Mouse (Mus musculus) cerebellum, postnatal 4 days (tissue): ENCODE results near the gene Spag9.

Experiments used
- DNase-seq, 2 experiments: peaks; one replicate each; pipeline ENCODE4 v3.0.0; 2022; ENCODE audit warnings: low spot score in 2 of 2, mixed read lengths in 1 of 2

Spag9 gene

GRCm38 (mm10) chr11:93995720-93996305 lies at the start of gene Spag9:
Gene Spag9, plus strand, starts transcription at chr11:93996091.
- DNase-seq: peak; percentile 87 to 95

- no peak for DNase-seq
Measured at GRCm38 (mm10) chr11:93948887-93949567, 46.9 kb upstream of the Spag9 start.

DNA sequence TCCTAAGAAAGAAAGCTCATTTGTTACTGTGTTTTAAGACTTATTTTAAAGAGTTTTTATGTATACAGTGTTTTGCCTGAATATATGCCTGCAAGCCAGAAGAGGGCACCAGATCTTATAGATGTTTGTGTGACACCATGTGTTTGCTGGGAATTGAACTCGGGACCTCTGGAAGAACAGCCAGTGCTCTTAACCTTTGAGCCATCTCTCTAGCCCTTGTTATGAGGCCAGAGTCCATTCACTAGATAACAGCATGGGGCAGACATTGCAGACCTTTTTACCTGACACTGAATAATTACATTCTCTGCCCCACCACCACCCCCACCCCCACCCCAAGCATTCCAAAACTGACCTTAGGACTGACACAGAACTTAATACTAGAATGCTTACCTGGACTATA lies 45.8 kb upstream of the Spag9 start:
- DNase-seq: no peak

- no peak for DNase-seq
Measured at GRCm38 (mm10) chr11:93952376-93952775, 43.5 kb upstream of the Spag9 start.

GRCm38 (mm10) chr11:93954738-93955255 lies 41.1 kb upstream of the Spag9 start:
- no peak for DNase-seq

DNA sequence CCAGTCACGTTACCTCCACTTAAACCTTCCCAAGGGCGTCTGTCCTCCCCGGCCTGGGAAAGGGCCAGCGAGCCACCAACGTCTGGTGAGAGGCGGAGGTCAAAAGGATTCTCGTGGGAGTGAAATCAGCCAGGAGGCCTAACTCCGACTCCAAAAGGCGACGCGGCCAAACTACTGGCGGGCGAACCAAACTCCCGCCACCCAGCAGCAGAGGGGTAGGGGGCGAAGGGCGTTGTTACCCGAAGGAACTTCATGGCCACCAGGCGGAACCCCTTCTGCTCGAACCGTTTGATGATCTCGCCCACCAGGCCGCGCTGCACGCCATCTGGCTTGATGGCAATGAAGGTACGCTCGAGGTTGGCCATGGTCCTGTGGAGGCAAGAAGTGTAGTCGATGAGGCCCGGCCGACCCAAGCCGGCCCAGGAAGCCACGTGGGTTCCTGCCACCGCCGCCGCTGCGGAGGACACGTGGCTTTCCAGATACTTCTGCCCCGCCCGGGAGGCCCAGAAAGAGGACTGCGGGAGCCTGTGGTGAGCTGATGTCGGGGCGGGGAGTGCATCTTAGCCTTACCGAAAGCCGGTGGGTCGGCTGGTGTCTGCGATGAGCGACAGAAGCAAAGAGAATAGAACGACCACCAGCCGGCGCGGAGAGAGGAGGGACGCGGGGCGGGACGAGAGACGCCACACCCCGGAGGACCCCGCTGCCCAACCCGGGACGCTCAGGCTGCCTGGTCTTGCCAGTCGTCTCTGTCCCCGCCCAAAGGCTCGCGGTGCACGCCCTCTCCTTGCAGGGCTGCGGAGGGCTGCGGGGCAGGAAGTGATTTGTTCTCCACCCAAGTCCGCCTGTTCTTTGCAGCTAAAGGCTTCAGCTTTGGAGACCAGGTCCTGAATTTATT lies 40.4 kb upstream of the Spag9 start:
- peak; percentile 75 to 86 for DNase-seq

DNA sequence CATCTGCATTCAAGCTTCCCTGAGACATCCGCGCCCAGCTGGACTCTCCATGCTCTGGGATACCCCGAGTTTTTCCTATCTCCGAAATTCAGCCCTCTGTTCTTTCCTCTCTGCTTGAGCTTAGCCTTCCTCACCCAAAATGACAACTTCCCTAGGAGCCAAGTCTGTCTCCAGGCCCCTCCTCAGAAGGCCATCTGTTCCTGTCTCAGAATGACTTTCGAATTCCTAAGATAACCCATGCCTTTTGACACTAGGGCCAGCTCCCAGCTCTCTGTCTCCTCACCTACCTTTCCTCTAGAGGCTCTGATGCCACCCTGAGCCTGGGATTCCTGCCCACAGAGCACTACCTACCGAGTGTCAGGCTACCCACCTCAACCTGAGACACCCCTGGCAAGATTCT lies 39.7 kb upstream of the Spag9 start, which contains the start of gene Nme2:
TSS of gene Nme2 (minus strand) at position 101 of the 400 bp plus-strand sequence.
- no peak for DNase-seq

DNA sequence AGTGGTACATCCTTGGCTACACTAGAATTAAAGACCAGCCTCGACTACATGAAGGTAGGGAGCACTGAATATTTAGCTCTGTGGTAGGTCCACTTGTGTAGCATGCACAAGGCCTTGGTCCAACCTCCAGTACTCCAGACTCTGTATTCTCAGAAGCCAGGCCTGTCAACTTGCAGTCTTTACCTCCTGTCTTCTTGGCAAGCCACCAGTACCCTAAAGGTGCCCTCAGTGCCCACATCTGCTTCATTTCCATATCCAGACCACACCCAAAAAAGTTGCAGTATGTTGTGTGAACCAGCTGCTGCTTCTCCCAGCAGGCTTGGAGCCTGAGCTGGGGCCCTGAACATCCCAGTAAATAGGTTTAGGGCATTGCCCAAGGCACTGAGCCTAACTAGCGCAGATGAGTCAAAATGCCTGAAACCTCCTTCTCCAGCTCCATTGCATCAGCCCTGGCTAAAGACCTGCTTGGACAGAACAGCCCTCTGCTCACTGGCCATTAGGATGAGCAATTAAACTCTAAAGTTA lies 38.8 kb upstream of the Spag9 start:
- DNase-seq: no peak

- no peak for DNase-seq
Measured at GRCm38 (mm10) chr11:93957746-93958145, 38.1 kb upstream of the Spag9 start.

DNA sequence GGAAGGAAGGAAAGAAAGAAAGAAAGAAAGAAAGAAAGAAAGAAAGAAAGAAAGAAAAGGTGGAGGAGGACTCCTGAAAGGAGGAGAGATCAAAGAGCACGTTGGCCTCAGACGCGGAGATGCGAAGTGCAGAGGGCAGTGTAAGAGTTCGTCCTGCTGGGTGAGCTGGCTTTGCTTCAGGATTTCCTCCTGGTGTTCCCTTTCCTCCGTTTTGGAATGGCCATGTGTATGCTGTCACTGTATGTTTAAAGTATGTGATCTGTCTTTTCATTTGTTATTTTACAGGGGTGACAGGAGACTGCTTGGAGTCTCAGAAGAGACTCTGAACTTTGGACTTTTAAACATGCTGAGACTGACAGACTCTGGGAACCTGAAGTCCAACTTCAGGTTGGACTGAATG lies 34.4 kb upstream of the Spag9 start:
- DNase-seq: no peak

DNA sequence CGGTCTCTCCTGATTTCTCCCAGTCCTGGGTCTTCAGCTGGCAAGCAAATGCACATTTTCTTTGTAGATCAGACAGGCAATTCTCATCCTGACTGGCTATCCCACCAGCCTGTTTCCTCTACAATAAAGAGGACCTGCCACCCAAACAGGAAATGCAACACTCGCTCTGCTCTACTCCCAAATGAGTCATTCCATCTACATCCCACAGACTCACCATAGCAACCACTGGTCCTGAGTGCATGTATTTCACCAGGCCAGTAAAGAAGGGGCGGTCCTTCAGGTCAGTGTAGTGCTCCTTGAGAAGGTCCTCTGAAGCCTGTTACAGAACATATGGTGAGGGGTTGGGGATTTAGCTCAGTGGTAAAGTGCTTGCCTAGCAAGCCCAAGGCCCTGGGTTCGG lies 32.9 kb upstream of the Spag9 start:
- no peak for DNase-seq

DNA sequence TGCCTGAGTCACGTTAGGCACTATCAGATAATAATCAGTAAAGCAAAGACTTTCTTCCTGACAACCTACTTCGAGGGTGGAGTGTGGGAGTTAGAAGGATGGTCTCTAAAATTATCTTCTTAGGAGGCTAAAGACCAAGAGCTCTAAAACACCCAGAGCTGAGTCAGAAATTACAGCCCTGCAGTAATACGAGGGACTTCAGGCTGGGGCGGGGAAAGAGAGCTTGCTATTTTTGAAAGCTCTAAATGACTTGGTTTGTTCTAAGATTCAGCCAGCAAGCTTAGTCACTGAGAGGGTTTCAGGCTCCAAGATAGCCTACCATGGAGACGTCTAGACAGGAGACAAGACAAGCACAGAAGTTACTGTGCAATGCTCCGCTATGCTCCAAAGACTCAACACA lies 30.5 kb upstream of the Spag9 start:
- DNase-seq: no peak

DNA sequence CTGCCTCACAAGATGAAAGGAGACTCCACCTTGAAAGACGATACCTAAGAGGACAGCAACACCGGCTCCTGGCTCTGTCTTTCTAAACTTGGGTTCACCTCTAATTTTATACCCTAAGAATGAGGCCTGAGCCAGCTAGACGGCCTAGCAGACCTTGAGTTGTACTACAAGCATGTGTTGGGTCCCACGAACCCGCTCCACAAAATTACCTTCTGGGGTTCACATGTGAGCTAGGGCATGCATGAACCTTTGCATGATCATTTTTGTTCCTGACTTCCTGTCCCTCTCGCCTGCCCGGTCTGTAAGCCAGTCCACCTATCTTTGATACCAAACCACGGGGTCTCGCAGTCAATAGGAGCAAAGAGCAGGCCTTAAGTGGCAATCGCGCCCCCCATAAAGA lies 28.5 kb upstream of the Spag9 start:
- no peak for DNase-seq

GRCm38 (mm10) chr11:93968005-93968847 lies 27.7 kb upstream of the Spag9 start, which contains the start of the genes Gm20390 and Nme1:
Gene Gm20390, minus strand, starts transcription at chr11:93968293.
Gene Nme1, minus strand, starts transcription at chr11:93968521.
- DNase-seq: peak; percentile 98

DNA sequence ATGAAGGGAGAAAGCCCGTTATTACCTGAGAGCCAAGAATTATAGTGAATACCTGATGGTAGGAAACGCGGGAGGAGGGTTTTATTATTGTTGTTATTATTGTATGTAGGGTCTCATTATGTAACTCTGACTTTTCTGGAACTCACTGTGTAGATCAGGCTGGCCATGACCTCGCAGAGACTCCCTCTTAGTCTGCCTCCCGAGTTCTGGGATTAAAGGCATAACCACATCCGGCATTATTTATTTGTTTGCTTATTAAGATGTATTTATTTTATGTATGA lies 27.1 kb upstream of the Spag9 start:
- no peak for DNase-seq

DNA sequence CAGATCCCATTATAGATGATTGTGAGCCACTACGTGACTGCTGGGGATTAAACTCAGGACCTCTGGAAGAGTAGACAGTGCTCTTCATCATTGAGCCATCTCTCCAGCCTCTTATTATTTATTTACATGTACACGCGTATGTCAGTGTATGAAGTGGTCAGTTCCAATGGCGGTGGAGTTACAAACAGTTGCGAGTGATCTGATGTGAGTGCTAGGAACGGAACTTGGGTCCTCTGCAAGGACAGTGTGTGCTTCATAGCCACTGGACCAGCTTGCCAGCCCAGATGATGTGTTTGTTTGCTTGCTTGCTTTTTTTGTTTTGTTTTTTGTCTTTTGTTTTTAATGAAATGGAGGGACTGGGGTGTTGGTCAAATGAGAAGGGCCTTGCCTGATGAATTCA lies 26.7 kb upstream of the Spag9 start:
- DNase-seq: no peak

- no peak for DNase-seq
Measured at GRCm38 (mm10) chr11:93969799-93970198, 26.1 kb upstream of the Spag9 start.

DNA sequence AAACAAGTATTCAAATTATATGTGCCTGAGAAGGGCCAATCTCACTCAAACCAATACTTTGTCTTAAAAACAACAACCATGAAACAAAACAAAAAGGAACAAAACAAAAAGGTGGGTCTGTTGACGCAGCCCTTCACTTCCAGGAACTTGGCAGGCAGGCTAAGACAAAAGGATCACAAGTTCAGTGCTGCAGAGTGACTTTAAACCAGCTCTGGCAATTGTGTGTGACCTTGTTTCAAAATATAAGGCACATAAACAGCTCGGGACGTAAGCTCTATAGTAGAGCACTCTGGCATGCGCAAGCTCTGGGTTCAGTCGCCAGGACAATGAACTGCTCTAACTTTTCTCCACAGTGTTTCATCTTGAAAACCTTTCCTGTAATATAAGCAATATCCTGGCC lies 22.9 kb upstream of the Spag9 start:
- no peak for DNase-seq

DNA sequence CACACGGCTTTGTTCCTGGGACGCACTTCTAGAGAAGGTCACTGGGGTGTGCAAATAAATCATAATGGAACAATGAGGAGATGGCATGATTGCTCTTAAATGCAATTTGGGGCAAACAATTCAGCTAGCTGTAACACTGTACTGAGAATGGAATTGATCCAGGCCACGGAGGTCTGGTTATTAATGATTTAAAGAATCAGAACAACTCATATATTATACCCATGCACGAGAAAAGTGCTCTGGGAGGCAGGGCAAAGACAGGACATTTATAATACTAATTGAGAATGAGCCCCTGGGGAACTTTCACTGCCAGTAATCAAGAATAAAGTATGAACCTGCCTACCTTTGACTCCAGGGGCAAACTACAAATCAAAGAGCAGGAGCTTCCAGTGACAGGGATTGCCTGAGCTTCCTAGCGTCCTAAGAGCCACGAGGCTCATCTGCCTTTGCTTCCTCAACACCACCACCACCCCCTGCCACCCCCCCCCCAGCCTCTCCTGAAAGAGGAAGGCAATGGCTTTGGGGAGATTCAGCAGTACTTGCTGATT lies 16.3 kb upstream of the Spag9 start:
- no peak for DNase-seq

GRCm38 (mm10) chr11:93984619-93985018 lies 11.3 kb upstream of the Spag9 start:
- no peak for DNase-seq

GRCm38 (mm10) chr11:93985265-93985664 lies 10.6 kb upstream of the Spag9 start:
- no peak for DNase-seq
